Mouse (Mus musculus) c-Kit-negative CD71-positive TER-119-positive erythroid progenitor cells, embryonic 14.5 days (primary cell): Measurements from ENCODE around the gene Bckdha.

Experiments
- DNase-seq: peaks from one replicate; pipeline ENCODE4 v3.0.0-alpha.2; 2013; ENCODE audit warnings: low read depth, low spot score

Gene Bckdha

DNA sequence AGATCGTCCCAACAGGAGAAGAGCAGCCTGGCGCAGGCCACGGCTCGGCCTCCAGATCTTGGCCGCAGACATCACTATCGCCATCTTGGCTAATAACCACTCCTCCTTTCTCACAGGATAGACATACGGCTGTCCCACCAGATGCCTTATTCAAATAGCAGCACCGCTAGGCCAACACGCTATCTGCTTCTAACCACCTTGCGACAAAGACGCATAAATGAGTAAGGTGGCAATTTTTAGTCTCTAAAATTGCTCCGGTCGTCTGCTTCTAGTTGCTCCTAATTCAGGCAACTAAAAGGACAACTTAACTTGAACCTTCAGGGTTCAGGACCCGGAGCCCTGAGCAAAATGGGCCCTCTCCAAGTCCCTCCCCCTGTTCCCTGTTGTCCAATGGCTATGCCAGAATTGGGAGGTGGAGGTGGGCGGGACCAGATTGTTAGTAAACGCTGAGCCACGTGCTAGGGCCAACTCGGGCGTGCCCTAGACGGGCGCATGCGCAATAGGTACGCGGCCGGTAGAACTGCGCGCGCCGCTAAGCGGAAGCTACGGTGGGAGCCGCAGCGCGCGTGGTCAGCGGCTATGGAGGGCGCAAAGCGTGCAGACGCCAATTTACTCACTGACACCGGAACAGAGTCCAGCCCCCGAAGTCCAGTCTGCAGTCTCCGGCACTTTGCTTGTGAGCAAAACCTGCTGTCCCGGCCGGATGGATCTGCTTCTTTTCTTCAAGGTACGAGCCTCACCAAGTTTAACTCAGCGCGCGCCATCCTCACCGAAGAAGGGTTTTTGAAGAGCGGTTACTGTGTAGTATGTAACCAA is at the start of gene Bckdha, which contains the start of gene Exosc5:
Gene Bckdha, minus strand, starts transcription at position 325 of the 816 bp plus-strand sequence.
Gene Exosc5, plus strand, starts transcription at position 508 of the 816 bp plus-strand sequence.
- peak; percentile 99 for DNase-seq

DNA sequence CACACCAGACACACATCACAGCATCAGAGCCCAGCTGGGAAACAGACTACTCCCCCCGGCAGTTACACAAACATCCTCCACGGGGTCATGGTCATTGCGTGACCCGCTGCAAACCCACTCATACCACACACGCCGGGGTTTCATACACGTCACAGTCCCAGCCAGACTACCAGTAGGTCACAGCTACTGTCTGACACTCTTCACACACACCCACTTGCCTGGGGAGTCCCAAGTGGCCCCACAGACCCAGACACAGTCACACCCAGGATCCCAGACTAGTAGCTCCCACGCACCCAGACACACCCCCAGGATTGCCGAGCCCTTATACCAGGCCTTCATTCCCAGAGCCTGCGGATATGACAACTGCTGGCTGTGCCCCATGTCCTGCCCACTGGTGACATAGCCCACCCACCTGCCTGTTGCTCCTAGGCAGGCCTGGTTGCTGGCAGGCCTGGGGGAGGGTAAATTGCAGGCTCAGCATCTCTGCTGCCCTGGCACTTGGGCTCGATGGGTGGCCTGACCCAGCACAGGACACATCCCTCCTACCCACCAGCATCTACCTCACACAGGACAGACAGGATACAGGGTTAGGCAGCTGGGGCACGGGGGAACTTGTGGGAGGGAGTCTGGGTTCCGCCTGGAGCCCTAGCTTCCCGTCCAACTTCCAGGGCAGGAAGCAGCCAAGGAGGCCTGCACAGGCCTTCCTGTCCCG is 49.0 kb upstream of the Bckdha start:
- no peak for DNase-seq

DNA sequence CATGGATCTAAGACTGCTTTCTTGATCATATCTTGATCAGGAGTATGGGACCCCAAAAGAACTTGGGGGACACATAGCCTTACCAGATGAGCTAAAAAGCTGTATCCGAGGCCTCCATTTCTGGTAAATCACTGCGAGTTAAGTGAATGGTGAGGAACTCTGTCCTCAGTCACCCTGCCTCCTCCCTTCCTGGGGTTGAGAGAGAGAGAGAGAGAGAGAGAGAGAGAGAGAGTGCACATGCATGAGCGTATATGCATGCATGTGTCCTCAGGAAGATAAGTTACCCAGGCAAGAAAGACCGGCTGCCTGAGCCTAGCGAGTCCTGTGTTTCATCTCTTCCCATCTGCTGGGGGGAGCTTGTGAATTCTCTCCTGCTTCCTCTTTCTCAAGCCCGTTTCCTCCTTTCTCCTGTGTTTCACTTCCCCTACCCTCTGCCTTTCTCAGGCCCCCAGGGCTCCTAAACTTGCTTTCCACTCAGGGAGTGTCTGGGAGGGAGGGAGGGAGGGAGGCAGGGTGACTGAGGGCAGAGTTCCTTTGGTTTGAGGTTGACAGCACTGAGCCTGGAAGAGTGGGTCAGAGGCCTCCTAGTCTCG is 47.9 kb upstream of the Bckdha start:
- no peak for DNase-seq

DNA sequence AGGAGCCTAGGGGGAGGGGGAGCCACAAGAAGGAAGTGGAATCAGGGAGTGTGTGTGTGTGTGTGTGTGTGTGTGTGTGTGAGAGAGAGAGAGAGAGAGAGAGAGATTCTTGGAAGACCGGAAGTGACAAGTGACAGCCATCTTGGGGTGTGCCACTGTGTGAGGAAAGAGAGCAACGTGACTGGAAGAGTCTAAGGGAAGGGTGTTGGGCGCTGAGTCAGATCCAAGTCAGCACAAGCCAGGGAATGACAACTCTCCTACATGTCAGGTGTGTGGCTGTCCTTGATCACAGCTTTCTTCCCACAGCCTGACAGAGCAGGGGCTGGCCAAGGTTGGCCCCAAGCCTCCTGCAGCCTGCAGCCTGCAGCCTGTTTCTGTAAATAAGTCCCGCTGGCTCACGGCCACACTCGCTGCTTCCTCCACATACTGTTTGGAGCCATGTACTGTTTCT is 47.0 kb upstream of the Bckdha start:
- no peak for DNase-seq

- DNase-seq, result no peak
These were observed 46.1 kb upstream of the Bckdha start for GRCm38 (mm10) chr7:25704716-25705364.

DNA sequence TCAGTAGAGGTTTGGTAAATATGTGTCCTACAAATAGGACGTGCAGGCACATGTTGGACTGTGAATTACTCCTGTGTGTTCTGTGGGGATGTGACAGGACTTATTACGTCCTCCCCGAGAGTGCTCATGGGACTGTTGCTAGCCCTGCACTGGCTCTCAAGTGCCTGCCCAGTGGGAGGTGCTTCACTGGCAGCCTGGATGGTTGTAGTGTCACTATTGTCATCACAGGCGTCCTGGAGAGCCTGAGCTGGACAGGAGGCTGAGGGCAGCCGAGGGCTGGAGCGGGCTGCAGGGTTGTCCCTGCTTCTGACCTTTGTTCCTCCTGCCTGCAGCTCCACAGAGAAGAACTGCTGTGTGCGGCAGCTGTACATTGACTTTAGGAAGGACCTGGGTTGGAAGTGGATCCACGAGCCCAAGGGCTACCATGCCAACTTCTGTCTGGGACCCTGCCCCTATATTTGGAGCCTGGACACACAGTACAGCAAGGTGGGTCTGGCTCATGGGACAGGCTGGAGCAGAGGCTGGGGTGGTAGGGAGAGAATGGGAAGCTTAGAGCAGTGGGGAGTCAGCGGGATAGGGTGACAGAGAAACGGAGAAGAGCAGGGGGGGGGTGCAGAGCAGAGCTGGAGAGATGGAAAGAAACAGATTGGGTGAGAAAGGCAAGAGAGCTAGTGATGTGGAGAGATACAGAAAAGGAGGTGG is 45.2 kb upstream of the Bckdha start:
- DNase-seq, result no peak

DNA sequence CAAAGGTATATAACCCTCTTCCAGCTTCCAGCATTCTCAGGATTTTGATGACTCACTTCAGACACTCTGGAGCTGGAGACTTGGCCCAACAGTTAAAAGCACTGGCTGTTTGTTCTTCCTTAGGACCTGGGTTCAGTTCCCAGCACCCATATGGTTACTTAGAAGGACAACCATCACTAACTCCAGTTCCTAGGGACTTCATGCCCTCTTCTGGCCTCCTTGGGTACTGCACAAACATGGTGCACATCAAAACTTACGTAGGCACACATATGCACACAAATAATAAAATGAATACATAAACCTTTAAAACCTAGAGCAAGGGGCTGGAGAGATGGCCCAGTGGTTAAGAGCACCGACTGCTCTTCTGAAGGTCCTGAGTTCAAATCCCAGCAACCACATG is 43.6 kb upstream of the Bckdha start:
- no peak for DNase-seq

DNA sequence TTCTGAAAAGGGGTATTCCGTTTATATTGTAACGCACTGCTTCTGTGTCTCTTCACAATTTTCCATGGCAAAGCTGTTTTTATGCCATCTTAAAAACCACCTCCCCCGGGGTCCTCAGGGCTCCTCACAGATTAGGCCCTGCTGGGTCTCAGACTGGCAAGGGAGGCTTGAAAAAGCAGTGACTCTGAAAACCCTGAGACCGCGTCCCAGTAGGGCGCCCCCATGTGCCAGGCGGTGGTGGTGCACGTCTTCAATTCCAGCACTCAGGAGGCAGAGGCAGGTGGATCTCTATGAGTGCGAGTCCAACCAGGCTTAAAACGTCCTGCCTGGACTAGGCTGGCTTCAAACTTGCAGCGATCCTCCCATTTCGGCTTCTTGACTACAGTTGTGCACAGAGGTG is 42.0 kb upstream of the Bckdha start:
- no peak for DNase-seq

GRCm38 (mm10) chr7:25699851-25700250 is 41.1 kb upstream of the Bckdha start:
- no peak for DNase-seq

- no peak for DNase-seq
These were observed 35.3 kb upstream of the Bckdha start for GRCm38 (mm10) chr7:25694104-25694503.

- DNase-seq, result no peak
These were observed 31.3 kb upstream of the Bckdha start for GRCm38 (mm10) chr7:25690051-25690450.

DNA sequence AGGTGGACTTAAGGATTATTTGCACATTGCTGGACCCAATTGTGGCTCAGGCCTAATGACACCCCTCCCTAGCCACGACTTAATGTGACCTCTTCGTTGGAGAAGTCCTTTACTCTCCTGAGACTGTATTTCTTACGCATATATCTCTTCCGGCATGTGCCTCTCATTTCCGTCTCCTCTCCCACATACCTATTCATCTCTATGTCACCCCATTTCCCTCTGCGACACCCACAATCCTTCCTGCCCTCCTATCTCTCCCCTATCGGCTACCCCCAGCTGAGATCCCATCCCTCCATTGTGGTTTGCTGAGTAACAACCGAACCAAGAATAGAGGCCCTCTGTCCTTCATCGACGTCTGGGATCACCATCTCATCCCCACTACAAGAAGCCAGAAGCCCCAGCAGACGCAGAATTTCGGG is 30.8 kb upstream of the Bckdha start:
- no peak for DNase-seq

DNA sequence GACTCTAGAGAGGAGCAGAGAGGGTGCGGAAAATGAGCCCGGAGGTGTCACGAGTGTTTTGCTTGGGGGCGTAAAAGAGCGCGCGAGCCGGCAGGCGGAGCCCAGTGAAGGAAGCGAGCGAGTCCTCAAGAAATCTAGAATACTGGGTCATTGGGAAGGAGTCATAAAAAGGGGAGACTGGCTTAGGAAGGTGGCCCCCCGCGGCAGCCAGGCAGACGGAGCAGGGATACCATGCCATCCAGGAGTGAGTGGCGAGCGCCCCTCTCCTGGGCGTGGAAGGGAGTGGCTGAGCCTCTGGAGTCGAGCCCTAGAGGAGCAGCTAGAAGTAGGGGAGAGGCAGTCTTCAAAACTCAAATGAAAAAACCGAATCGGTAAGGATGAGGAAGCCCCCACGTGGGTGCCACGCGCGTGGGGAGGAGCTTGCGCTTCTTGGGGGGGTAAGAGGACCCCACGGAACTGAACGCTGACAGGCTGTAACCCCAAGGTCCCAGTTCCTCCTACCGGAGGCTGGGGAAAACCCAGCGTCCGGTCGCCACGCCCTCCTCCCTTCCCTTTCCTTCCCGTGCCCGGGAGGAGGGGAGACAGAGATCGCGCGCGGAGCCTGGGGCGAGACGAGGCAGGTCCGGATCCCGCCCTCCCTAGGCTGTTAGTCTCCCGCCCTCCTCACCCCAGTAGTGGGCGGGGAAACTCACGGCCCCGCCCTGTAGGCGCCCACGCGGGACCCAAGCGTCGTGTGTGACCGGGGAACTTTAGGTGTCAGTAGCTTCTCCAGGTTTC is 30.2 kb upstream of the Bckdha start:
- peak; percentile 66 for DNase-seq

DNA sequence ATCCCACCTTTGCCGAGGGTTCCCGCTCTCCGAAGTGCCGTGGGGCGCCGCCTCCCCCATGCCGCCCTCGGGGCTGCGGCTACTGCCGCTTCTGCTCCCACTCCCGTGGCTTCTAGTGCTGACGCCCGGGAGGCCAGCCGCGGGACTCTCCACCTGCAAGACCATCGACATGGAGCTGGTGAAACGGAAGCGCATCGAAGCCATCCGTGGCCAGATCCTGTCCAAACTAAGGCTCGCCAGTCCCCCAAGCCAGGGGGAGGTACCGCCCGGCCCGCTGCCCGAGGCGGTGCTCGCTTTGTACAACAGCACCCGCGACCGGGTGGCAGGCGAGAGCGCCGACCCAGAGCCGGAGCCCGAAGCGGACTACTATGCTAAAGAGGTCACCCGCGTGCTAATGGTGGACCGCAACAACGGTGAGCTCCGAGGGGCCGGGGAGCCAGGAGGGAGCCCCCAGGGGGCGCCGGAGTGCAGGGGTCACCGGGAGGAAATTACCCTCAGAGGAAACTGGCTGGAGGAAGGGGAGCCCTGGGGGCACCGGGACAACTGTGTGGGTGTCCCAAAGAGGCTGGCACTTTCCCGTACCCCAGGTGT is 29.1 kb upstream of the Bckdha start:
- no peak for DNase-seq

- DNase-seq, result no peak
These were observed 28.1 kb upstream of the Bckdha start, which contains the start of gene Tgfb1 for GRCm38 (mm10) chr7:25686680-25687531. TSS of gene Tgfb1 (plus strand) at chr7:25687002.

GRCm38 (mm10) chr7:25685926-25686470 is 27.2 kb upstream of the Bckdha start:
- DNase-seq, result no peak

DNA sequence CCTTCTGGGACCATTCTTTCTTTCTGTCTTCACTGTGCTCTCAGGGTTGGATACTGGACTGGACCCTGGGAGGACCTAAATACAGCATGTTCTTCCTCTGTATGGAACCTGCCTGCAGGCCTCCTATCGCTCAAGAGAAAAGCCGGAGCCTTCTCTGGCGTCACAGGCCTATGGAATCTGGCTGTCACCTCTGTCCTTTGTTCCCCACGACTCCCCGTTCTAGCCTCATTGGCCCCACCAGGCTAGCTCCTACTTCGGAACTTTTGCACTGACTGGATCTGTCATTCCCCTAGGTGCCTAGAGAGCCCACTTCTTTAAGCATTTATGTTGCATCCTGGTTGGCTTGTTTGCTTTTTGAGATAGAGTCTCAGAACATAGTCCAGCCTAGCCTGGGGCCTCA is 25.9 kb upstream of the Bckdha start:
- no peak for DNase-seq

DNA sequence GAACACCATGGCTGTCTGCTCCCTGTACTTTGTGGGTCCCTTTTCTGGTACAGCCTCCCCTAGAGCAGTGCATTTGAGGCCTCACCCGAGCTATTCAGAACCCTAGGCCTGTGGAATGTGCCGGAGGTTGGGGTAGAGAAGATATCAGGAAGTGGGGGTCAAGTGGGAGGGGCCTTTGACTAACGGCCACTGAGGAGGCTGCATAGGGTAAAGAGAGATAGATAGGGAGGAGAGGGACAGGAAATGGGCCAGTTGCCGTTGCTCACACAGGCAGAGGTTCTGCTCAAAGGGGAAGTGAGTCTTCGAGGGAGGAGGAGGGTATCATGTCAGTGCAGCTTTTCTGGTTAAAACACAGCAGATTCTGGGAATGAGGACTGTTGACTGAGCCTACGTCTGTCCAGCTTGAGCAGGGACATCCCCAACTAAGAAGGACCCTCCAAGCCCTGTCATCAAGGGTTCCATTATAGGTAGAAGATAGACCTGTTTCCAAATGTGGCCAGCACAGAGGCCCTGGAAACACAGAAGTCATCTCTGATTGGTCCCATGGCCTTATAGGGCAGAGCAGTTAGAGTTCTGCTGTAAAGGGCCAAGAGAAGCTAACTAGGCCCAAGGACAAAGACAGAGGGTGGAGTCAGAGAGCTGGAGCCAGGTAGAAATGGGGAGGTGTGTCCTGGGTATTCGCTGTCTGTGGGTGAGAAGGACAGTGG is 24.8 kb upstream of the Bckdha start:
- DNase-seq, result no peak
